Mouse (Mus musculus) telencephalon, adult 2 months (tissue): ENCODE measurements around the gene A930004D18Rik.
A peak's percentile ranks its signal among the peaks of the same experiment; 100 is the strongest.

Experiments
- DNase-seq: peaks from one replicate; pipeline ENCODE4 v3.0.0-alpha.2; 2011; ENCODE audit warnings: low read depth, low spot score

Gene A930004D18Rik

DNA sequence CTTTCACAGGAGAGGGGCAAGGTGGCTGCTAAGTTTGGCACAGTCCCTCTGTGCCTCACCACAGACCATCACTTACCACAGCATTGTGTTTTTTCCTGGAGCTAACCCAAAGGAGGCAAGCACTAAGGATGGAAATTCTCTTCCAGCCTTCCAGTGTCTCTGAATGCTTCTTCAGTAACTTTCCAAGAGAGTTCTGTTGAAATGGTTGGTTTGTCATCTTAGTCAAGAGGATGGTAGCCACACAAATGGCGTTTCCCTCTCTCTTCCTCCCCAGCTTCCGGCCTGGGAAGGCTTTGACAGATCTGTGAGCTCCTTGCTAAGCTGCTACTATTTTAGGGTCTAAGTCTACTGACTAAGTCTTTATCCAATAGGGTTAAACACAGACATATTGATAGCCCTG lies at the start of gene A930004D18Rik:
TSS of gene A930004D18Rik (minus strand) at position 247 of the 400 bp plus-strand sequence.
- no peak for DNase-seq

GRCm38 (mm10) chr2:18080182-18080860 lies 42.8 kb upstream of the A930004D18Rik start:
- DNase-seq: no peak

DNA sequence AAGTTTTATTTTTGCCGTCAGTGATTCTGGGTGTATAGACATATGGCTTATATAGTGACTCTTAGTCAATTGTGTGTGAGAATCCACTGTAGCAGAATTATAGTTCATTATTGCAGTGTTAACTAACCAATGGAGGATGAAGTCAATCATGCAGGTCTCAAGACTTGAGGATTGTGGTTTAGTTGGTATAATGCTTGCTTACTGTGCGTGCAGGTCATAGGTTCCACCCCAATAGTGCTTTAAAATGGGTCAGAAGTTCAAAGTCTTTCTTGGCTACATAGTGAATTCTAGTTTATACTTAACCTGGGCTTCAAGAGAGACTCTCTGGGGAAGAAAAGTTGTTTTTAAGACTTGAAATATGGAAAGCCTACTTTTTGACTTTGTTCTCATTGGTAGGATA lies 34.4 kb upstream of the A930004D18Rik start:
- DNase-seq: no peak

- DNase-seq: no peak
Measured at GRCm38 (mm10) chr2:18068071-18068796, 30.7 kb upstream of the A930004D18Rik start.

DNA sequence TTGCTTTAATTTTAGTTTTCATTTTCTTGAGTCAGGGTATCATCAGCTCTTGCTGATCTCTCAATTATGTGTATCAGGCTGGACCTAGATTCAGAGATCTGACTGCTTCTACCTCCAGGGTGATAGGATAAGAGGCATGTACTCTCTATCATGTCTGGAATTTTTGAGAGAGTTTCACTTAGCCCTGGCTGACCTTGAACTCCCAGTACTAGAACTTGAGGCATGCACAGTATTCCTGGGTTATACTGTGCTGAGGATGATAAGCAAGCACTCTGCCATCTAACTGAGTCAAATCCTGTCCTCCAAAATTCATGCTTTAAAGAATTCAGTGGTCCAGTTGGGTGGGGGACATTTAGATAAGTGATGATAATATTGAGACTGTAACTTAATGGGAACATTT lies 28.9 kb upstream of the A930004D18Rik start:
- DNase-seq: no peak

DNA sequence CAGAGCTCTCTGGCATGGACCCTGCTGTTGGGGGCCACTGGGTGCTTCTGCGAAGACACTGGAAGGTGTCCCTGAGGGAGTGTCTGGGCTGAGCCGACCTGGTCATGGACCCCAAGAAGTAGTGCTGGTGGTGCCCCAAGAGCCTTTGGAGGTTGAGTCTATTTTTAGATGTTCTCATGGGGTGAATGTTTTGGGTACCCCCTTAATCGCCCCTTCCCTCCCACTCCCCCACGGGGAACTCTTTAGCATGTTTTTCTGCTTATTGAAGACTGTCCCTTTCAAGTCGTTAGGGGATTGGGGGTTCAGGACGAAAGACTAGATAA lies 28.1 kb upstream of the A930004D18Rik start:
- DNase-seq: no peak

GRCm38 (mm10) chr2:18064941-18065707 lies 27.6 kb upstream of the A930004D18Rik start:
- no peak for DNase-seq

GRCm38 (mm10) chr2:18064356-18064858 lies 26.9 kb upstream of the A930004D18Rik start:
- peak; percentile 85 for DNase-seq

DNA sequence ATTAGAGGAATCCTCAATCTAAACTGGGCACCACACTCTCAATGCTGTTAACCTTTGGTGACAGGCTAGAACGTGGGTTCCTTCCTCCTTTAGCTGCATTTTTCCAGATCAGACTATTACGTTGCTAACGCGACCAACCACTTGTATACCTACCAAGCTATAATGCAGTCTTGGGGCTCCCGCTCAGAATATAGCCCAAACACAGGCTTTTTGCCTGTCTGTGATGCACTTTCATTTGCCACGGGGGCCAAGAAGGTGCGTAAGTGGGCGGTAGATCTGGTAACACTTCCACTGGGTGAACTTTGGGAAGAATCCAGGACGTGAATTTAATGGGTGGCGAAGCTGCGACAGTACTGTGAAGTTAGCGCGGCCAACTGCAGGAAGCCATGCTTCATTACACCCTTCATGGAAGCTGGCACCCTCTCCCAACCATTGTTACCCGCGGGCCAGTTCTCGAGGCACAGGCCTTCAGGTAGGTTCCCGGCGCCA lies 26.3 kb upstream of the A930004D18Rik start:
- DNase-seq: no peak

DNA sequence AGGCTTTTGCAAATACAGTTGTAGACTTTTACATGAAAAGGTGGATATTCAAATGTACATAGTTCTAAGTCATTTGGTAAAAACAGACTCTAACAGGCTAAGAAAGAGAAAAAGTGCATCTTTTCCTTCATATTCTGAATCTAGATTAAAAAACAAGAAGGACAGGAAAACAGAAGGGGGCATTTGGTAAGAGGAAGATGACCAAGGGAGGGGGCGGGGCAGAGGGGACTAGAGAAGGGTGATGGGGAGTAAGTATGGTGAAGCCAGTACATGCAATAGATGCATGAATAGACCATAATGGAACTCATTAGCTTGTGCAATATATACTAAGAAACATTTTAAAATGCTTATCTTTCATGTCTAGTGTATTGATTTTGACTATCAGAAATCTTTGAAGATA lies 22.9 kb upstream of the A930004D18Rik start:
- no peak for DNase-seq

DNA sequence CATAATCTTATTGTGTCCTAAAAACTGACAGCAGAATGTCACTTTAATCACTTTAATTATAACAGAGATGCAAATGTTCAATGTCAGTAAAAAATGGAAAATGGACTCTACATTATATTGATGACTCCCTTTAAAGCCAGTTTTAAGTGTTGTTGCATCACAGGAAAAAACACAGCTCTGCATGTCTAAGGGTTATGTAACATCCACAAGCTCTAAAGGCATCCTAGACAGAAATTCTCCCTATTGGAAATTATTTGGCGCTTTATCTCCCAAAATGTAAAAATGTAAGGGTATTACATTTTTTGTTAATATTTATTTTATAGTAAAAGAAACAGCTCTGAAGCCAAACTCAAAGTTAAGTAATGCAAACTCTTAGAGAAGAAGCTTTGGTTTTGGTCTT lies 22.4 kb upstream of the A930004D18Rik start:
- DNase-seq: no peak

DNA sequence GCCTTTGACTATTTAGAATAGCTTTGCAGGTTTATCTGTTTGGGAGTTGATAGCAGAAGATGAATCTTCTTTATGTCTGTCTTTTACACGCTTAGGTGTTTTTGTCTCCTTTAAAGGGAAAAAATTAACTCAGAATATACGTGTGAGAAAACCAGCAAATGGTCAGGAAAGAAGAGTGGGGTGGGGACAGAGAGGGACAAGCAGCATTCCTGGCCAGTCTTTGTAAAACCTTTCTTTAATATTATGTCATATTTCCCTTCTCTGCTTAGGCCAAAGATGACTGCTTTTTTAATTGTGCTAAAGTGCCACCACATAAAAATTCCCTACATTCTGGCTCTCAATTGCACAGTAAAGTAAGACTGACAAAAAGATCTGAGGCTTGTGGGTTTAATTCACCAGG lies 21.5 kb upstream of the A930004D18Rik start:
- DNase-seq: no peak

- DNase-seq: no peak
Measured at GRCm38 (mm10) chr2:18058146-18058708, 20.7 kb upstream of the A930004D18Rik start.

DNA sequence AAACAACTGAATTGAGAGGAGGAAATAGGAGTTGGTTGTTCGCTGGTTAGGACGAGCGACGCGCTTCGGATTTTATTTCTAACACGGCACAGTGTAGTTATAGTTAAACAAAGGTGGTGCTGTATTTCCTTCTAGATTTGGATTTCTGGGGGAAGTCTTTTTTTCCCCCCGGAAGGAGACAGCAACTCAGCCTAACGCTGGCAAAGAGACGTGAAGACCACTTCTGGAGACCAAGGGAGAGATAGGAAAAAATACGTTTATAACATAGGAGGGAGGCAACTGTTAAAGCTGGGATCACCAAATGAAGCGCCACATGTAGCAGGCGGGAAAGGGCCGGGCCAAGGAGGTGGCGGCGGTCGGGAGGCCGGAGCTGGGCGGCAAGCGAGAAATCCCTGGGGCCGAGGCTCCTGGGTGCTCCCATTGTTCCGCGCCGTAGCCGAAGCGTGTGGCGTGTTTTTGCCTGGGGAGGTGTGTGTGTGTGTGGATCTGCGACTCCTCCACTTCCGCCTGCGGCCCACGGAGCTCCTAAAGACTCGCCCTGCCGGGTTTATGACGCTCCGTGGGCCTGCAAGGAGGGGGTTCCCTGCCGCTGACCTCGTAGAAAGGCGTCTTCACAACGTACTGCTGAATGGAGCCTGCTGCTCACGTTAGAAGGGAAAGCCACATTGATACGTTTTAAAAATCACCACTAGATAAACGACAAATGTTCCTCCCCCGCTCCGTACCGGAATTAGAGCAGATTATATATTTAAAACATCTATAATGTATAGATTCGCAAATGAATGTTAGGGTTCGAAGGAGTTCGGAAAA lies 20.0 kb upstream of the A930004D18Rik start:
- DNase-seq: no peak

DNA sequence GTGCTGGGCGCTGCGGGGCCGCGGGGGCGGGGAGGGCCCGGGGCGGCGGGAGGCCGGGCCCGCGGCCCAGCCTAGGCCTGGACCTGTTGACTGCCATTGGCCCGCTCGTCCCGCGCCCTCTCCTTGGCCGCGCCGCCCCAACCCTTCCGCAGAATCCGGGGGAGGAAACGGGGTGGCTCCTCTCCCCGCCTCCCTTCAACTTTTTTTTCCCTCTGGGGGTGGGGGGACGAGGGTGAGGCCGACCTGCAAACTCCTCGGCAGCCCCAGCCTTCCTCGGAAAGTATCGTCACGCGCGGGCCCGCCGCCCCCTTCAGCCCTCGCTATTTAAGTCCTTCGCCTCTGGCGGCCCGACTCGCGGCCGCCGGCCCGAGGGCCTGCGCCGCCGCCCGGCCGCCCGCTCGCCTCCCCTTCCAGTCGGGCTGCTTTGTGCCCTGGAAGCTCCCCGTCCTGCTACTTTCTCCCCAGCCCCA lies 19.3 kb upstream of the A930004D18Rik start:
- DNase-seq: no peak

GRCm38 (mm10) chr2:18055929-18056785 lies 18.6 kb upstream of the A930004D18Rik start:
- no peak for DNase-seq

GRCm38 (mm10) chr2:18055016-18055928 lies 17.7 kb upstream of the A930004D18Rik start, which contains the start of gene Mllt10:
Mllt10 (plus strand) TSS chr2:18055237.
- DNase-seq: no peak

DNA sequence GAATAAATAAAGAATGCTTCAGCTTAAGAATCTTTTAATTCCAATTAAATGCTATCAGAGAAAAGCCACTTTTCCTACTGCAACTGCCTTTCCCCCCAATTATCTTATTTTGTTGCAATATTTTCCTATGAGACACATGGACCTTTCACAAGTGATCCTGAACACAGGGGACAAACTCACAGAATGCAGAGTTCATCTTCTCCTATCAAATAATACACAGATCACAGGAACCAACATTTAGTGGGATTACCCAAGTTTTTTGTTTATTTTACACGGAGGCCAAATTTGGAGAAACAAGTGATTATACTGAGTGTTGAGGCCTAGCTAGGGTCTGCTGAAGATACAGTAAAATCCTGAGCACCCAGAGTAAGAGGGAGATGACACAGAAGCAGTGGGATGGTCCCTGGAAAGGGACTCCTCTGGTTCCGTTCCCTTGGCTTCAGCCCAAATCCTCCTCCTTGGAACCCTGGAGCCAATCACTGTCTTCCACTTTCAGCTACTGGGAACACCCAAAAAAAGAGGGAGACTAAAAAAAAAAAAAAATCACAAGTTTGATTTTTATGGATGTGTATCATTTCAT lies 16.5 kb upstream of the A930004D18Rik start:
- DNase-seq: no peak
